Mouse (Mus musculus) heart, embryonic 11.5 days (tissue): ENCODE results near the gene Aox2. TPM values are rescaled to one million over a fixed set of nuclear protein-coding genes. Genes with fewer than 3 reads are reported as not detected.

Experiments
- ATAC-seq: fragments of 200-750 bp; cut with Nextera tagmentation; replicated peaks from 2 replicates; pipeline ENCODE4 v1.8.0; 2017; ENCODE audit warnings: moderate library complexity; ENCODE audit not compliant: insufficient number of reproducible peaks, low FRiP score, low TSS enrichment
- H3K27ac ChIP-seq: fragments of 300-500 bp; sonication (generic); 2 replicates; pipeline ENCODE4 v1.5.1; 2014; ENCODE audit warnings: mild to moderate bottlenecking, low read depth, low read length
- H3K27me3 ChIP-seq: fragments of 300-500 bp; sonication (generic); 2 replicates; pipeline ENCODE4 v1.6.1; 2014; ENCODE audit warnings: mild to moderate bottlenecking, low read length, mixed read lengths; ENCODE audit not compliant: control insufficient read depth, insufficient read depth
- H3K36me3 ChIP-seq: fragments of 300-500 bp; sonication (generic); 2 replicates; pipeline ENCODE4 v1.6.1; 2014; ENCODE audit warnings: mild to moderate bottlenecking, low read length, moderate library complexity, mixed read lengths; ENCODE audit not compliant: control insufficient read depth, insufficient read depth
- H3K4me1 ChIP-seq: fragments of 300-500 bp; sonication (generic); 2 replicates; pipeline ENCODE4 v1.6.1; 2014; ENCODE audit warnings: low read length; ENCODE audit not compliant: control insufficient read depth, insufficient read depth
- H3K4me2 ChIP-seq: fragments of 300-500 bp; sonication (generic); 2 replicates; pipeline ENCODE4 v1.6.1; 2014; ENCODE audit warnings: mild to moderate bottlenecking, moderate library complexity
- H3K4me3 ChIP-seq: fragments of 300-500 bp; sonication (generic); 2 replicates; pipeline ENCODE4 v1.5.1; 2014; ENCODE audit warnings: low read depth, low read length
- H3K9ac ChIP-seq: fragments of 300-500 bp; sonication (generic); 2 replicates; pipeline ENCODE4 v1.6.1; 2014; ENCODE audit warnings: mild to moderate bottlenecking, low read depth, low read length, moderate library complexity
- H3K9me3 ChIP-seq: fragments of 300-500 bp; sonication (generic); replicated peaks from 2 replicates; pipeline ENCODE4 v1.6.1; 2016; ENCODE audit warnings: low read length; ENCODE audit not compliant: control insufficient read depth
- WGBS: fragments of 180-500 bp; shearing (Covaris S2); extraction: QIAGEN DNeasy Blood & Tissue Kit; methylation state at CpG from one replicate; pipeline ENCODE4 v1.1.7; 2014; ENCODE audit not compliant: insufficient replicate concordance; 5-methylcytosine and 5-hydroxymethylcytosine counted together
- polyA plus RNA-seq: library from polyadenylated mRNA; unstranded; fragments of >200 nt; fragmentation: Nextera tagmentation; extraction: Ambion mirVana; gene quantifications from 2 replicates; pipeline ENCODE4 v1.2.1, GENCODE M21; 2014

The Aox2 gene
- polyA plus RNA-seq, 1 experiment from 2014 or later, result not detected

GRCm38 (mm10) chr1:58408141-58408540 is 130.0 kb downstream of the Aox2 start:
- H3K27ac ChIP-seq, result no peak overlapping the region
- no peaks in the 10 kb centered on the region for H3K9me3 ChIP-seq
- H3K27me3 ChIP-seq, result no peaks in the 10 kb centered on the region
- no peak overlapping the region for H3K9ac ChIP-seq
- ATAC-seq, result no peak; the same call in 1 of the 2 replicates
- no peak overlapping the region for H3K4me2 ChIP-seq
- no peak overlapping the region for H3K4me3 ChIP-seq
- H3K36me3 ChIP-seq, result peaks cover 31% of the 10 kb centered on the region
- H3K4me1 ChIP-seq, result no peaks in the 10 kb centered on the region
- WGBS, result 84% methylated on average over 6 of the region's 6 CpGs

GRCm38 (mm10) chr1:58409553-58410197 is 131.5 kb downstream of the Aox2 start:
- 0 out of 2 replicates have a peak, but pooled peaks have one; percentile 18 for ATAC-seq
- H3K36me3 ChIP-seq, result peaks cover 37% of the 10 kb centered on the region
- no peaks in the 10 kb centered on the region for H3K27me3 ChIP-seq
- no peak overlapping the region for H3K9ac ChIP-seq
- 76% methylated on average over 5 of the region's 5 CpGs for WGBS
- H3K27ac ChIP-seq, result no peak overlapping the region
- H3K9me3 ChIP-seq, result no peaks in the 10 kb centered on the region
- H3K4me1 ChIP-seq, result no peaks in the 10 kb centered on the region
- no peak overlapping the region for H3K4me2 ChIP-seq
- H3K4me3 ChIP-seq, result no peak overlapping the region

- H3K4me2 ChIP-seq, result no peak overlapping the region
- no peaks in the 10 kb centered on the region for H3K4me1 ChIP-seq
- H3K36me3 ChIP-seq, result peaks cover 41% of the 10 kb centered on the region
- WGBS, result 82% methylated on average over 3 of the region's 3 CpGs
- no peak for ATAC-seq
- H3K4me3 ChIP-seq, result no peak overlapping the region
- H3K9me3 ChIP-seq, result no peaks in the 10 kb centered on the region
- H3K9ac ChIP-seq, result no peak overlapping the region
- no peaks in the 10 kb centered on the region for H3K27me3 ChIP-seq
- no peak overlapping the region for H3K27ac ChIP-seq
Measured at GRCm38 (mm10) chr1:58410198-58410588, 132.1 kb downstream of the Aox2 start.

GRCm38 (mm10) chr1:58410776-58411175 is 132.7 kb downstream of the Aox2 start:
- Histone ChIP-seq H3K4me3 (no peak overlapping the region), H3K4me1 (no peaks in the 10 kb centered on the region), H3K4me2 (no peak overlapping the region), H3K36me3 (peaks cover 45% of the 10 kb centered on the region), H3K27me3 (no peaks in the 10 kb centered on the region), H3K9me3 (no peaks in the 10 kb centered on the region), H3K9ac (no peak overlapping the region), H3K27ac (no peak overlapping the region)
- 90% methylated on average over 7 of the region's 7 CpGs for WGBS
- ATAC-seq, result no peak

GRCm38 (mm10) chr1:58415442-58415841 is 137.3 kb downstream of the Aox2 start:
- 33% methylated on average over 1 of the region's 1 CpGs for WGBS
- no peak overlapping the region for H3K27ac ChIP-seq
- no peak overlapping the region for H3K9ac ChIP-seq
- no peak overlapping the region for H3K4me2 ChIP-seq
- H3K27me3 ChIP-seq, result no peaks in the 10 kb centered on the region
- peaks cover 63% of the 10 kb centered on the region for H3K36me3 ChIP-seq
- H3K4me3 ChIP-seq, result no peak overlapping the region
- H3K9me3 ChIP-seq, result no peaks in the 10 kb centered on the region
- no peak for ATAC-seq
- no peaks in the 10 kb centered on the region for H3K4me1 ChIP-seq

- no peak overlapping the region for H3K9ac ChIP-seq
- H3K9me3 ChIP-seq, result no peaks in the 10 kb centered on the region
- H3K4me2 ChIP-seq, result no peak overlapping the region
- no peaks in the 10 kb centered on the region for H3K4me1 ChIP-seq
- H3K27me3 ChIP-seq, result no peaks in the 10 kb centered on the region
- WGBS, result 90% methylated on average over 2 of the region's 2 CpGs
- no peak overlapping the region for H3K4me3 ChIP-seq
- no peak for ATAC-seq
- no peak overlapping the region for H3K27ac ChIP-seq
- H3K36me3 ChIP-seq, result peaks cover 61% of the 10 kb centered on the region
Measured at GRCm38 (mm10) chr1:58416048-58416447, 137.9 kb downstream of the Aox2 start.

- WGBS, result 86% methylated on average over 10 of the region's 10 CpGs
Measured at GRCm38 (mm10) chr1:58420032-58420431, 141.9 kb downstream of the Aox2 start.

GRCm38 (mm10) chr1:58420961-58421360 is 142.8 kb downstream of the Aox2 start:
- H3K4me1 ChIP-seq, result peaks cover 5% of the 10 kb centered on the region; the same call in 1 of the 2 replicates
- H3K27me3 ChIP-seq, result no peaks in the 10 kb centered on the region
- H3K36me3 ChIP-seq, result peaks cover 30% of the 10 kb centered on the region
- no peak overlapping the region for H3K4me2 ChIP-seq
- no peak for ATAC-seq
- H3K9me3 ChIP-seq, result no peaks in the 10 kb centered on the region
- no peak overlapping the region for H3K9ac ChIP-seq
- 70% methylated on average over 7 of the region's 7 CpGs for WGBS
- H3K27ac ChIP-seq, result no peak overlapping the region
- H3K4me3 ChIP-seq, result no peak overlapping the region

More at GRCm38 (mm10) chr1:58420032-58420431, 141.9 kb downstream of the Aox2 start:
- H3K27ac ChIP-seq, result no peak overlapping the region
- no peak overlapping the region for H3K4me3 ChIP-seq
- no peak overlapping the region for H3K9ac ChIP-seq
- H3K9me3 ChIP-seq, result no peaks in the 10 kb centered on the region
- no peaks in the 10 kb centered on the region for H3K27me3 ChIP-seq
- no peak overlapping the region for H3K4me2 ChIP-seq
- ATAC-seq, result no peak
- H3K4me1 ChIP-seq, result peaks cover 5% of the 10 kb centered on the region; the same call in 1 of the 2 replicates
- H3K36me3 ChIP-seq, result peaks cover 37% of the 10 kb centered on the region

- 7% methylated on average over 13 of the region's 13 CpGs for WGBS
- Histone ChIP-seq H3K4me2 (peak overlapping the region; percentile 79), H3K27ac (peak overlapping the region; percentile 99), H3K4me3 (peak overlapping the region; percentile 95), H3K9ac (peak overlapping the region; percentile 99), H3K9me3 (no peaks in the 10 kb centered on the region), H3K36me3 (peaks cover 20% of the 10 kb centered on the region), H3K27me3 (no peaks in the 10 kb centered on the region), H3K4me1 (peaks cover 5% of the 10 kb centered on the region; the same call in 1 of the 2 replicates)
- no peak; the same call in 1 of the 2 replicates for ATAC-seq
Measured at GRCm38 (mm10) chr1:58422879-58423278, 144.8 kb downstream of the Aox2 start.
